Mouse (Mus musculus): ENCODE measurements at regions not wholly inside any gene's neighbourhood (a gene's known extent, or its start where the extent isn't known, plus 50 kb on each side); places are given as distances from the start of the nearest gene placed in this dataset.

DNA sequence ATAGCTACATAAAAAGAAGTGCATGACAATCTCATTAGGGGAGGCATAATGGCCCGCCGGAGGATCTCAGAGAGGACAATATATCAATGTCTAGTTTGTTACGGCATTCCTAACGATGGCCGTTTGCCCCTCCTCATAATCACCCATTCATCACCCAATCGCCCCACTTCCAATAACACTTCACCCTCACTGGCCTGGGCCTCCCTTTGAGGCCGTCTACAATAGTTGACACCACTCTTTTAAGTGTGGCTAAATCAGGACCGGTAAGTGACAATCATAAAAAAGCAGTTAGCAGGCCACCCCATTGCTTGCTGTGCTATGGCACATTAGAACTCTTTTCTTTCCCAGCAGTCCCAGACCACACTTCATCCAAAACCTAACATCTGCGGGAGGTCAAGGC, 102.2 kb upstream of the Olfm4 start:
- no peak for TF ChIP-seq USF1 (IDR thresholded peaks at IDR 0.05; ENCODE audit: low read depth)
- no peak for TF ChIP-seq POLR2AphosphoS2 (IDR thresholded peaks at IDR 0.05; ENCODE audit: insufficient read length, low read depth)
- TF ChIP-seq CEBPB (IDR thresholded peaks at IDR 0.05; ENCODE audit: insufficient read depth, poor library complexity, severe bottlenecking), result no peak
- TF ChIP-seq MYOG (IDR thresholded peaks at IDR 0.05; ENCODE audit: control insufficient read depth in 1 of 3, insufficient read depth in 1 of 3, insufficient read length in 2 of 3, low read depth in 2 of 3), result no peak
- TF ChIP-seq POLR2A (IDR thresholded peaks at IDR 0.05; ENCODE audit: insufficient read length, low read depth), result no peak
- no peak for TF ChIP-seq MAX (IDR thresholded peaks at IDR 0.05; ENCODE audit: low read depth)
- no peak for TF ChIP-seq TCF12 (IDR thresholded peaks at IDR 0.05; ENCODE audit: insufficient read depth, poor library complexity, severe bottlenecking)
- TF ChIP-seq TCF3 (IDR thresholded peaks at IDR 0.05; ENCODE audit: insufficient read length, low read depth), result no peak
- TF ChIP-seq MYOD1 (IDR thresholded peaks at IDR 0.05; ENCODE audit: control insufficient read depth in 1 of 3, insufficient read length in 2 of 3, low read depth in 2 of 3), result no peak
- no peak for TF ChIP-seq E2F4 (IDR thresholded peaks at IDR 0.05; ENCODE audit: insufficient read depth)
- TF ChIP-seq REST (IDR thresholded peaks at IDR 0.05; ENCODE audit: insufficient read depth, insufficient read length), result no peak
- no peak for TF ChIP-seq SRF (IDR thresholded peaks at IDR 0.05; ENCODE audit: control insufficient read depth, insufficient read length, low read depth)
